Mouse (Mus musculus) heart, postnatal 0 days (tissue): ENCODE measurements around the gene Myo18b.
A peak's percentile ranks its signal among the peaks of the same experiment; 100 is the strongest.

ENCODE experiments used
- CTCF ChIP-seq: IDR thresholded peaks from 2 replicates; pipeline ENCODE4 v1.5.1; 2016; ENCODE audit warnings: antibody characterized with exemption, control low read depth, low read depth
- EP300 ChIP-seq: IDR thresholded peaks from 2 replicates; pipeline ENCODE4 v1.6.1; 2016; ENCODE audit warnings: antibody characterized with exemption, low read depth

DNA sequence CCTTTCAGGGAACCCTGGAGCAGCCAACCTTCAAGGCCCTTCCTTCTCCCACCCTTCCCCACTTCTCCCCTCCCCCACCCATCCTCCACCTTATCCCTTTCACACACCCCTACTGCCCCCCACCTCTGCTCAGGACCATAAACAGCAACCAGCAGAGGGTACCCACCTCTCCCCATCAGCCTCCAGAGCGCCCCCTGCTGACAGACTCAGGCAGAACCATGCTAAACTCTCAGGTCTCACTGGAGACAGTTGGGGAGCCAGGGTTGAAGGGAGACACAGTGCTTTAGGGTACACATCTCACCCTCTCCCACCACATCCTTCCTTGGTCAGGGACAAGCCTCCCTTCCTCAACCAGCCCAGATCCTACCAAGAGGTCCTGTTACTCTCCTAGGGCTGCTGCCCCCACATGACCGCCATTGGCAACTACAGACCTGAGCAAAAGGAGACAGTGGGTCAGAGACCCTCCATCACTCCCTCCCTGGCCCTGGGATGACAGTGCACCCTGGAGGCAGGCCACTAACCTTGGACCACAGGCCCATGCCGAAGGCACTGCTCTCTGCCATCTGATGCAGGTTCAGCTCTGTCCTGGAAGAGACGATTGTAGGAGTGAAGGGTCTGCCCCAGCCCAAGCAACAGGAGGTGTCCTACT lies 31.3 kb downstream of the Myo18b start:
- TF ChIP-seq CTCF = peak; percentile 58
- no peak for TF ChIP-seq EP300
